Mouse (Mus musculus) cerebellum, postnatal 10 days (tissue): ENCODE measurements around the gene Tmem156.
"Not testable (repeated sequence)": the region's sequence is repeated elsewhere in the genome, so short reads cannot be mapped to it uniquely, and the experiment has no call there.

Experiments used
- DNase-seq, 2 experiments: peaks; one replicate each; pipeline ENCODE4 v3.0.0; 2021; ENCODE audit warnings: mixed read lengths in 2 of 2

Tmem156 gene

GRCm38 (mm10) chr5:65091921-65092320, at the start of gene Tmem156:
Gene Tmem156, minus strand, starts transcription at chr5:65092132.
- DNase-seq = no peak

- DNase-seq = no peak
Measured at GRCm38 (mm10) chr5:65141242-65141641, 49.3 kb upstream of the Tmem156 start.

GRCm38 (mm10) chr5:65137073-65137472, 45.1 kb upstream of the Tmem156 start:
- no peak for DNase-seq

GRCm38 (mm10) chr5:65136159-65136558, 44.2 kb upstream of the Tmem156 start:
- DNase-seq = no peak

GRCm38 (mm10) chr5:65131211-65131879, 39.4 kb upstream of the Tmem156 start:
- peak; percentile 68 to 77 for DNase-seq

GRCm38 (mm10) chr5:65130528-65131210, 38.7 kb upstream of the Tmem156 start:
- peak; percentile 58 to 62 for DNase-seq

- DNase-seq = no peak
Measured at GRCm38 (mm10) chr5:65128481-65128880, 36.5 kb upstream of the Tmem156 start.

GRCm38 (mm10) chr5:65126137-65126536, 34.2 kb upstream of the Tmem156 start:
- no peak for DNase-seq

GRCm38 (mm10) chr5:65122616-65123015, 30.7 kb upstream of the Tmem156 start:
- no peak for DNase-seq

- no peak for DNase-seq
Measured at GRCm38 (mm10) chr5:65119918-65120317, 28.0 kb upstream of the Tmem156 start.

- DNase-seq = no peak
Measured at GRCm38 (mm10) chr5:65119495-65119894, 27.6 kb upstream of the Tmem156 start.

GRCm38 (mm10) chr5:65116789-65117188, 24.9 kb upstream of the Tmem156 start:
- no peak for DNase-seq

GRCm38 (mm10) chr5:65113323-65113722, 21.4 kb upstream of the Tmem156 start:
- DNase-seq = no peak

- not testable (repeated sequence) for DNase-seq
Measured at GRCm38 (mm10) chr5:65112225-65112624, 20.3 kb upstream of the Tmem156 start.

- DNase-seq = no peak
Measured at GRCm38 (mm10) chr5:65107773-65108432, 16.0 kb upstream of the Tmem156 start.

- peak; percentile 95 to 96 for DNase-seq
Measured at GRCm38 (mm10) chr5:65106876-65107772, 15.2 kb upstream of the Tmem156 start, which contains the start of gene Klhl5. Gene Klhl5, plus strand, starts transcription at chr5:65107539.

GRCm38 (mm10) chr5:65102641-65103042, 10.7 kb upstream of the Tmem156 start:
- no peak for DNase-seq

GRCm38 (mm10) chr5:65102026-65102640, 10.2 kb upstream of the Tmem156 start:
- DNase-seq = no peak

- no peak for DNase-seq
Measured at GRCm38 (mm10) chr5:65101621-65102020, 9.7 kb upstream of the Tmem156 start.

GRCm38 (mm10) chr5:65101209-65101608, 9.3 kb upstream of the Tmem156 start:
- DNase-seq = no peak

GRCm38 (mm10) chr5:65100002-65100401, 8.1 kb upstream of the Tmem156 start:
- DNase-seq = no peak

- DNase-seq = no peak
Measured at GRCm38 (mm10) chr5:65097457-65097856, 5.5 kb upstream of the Tmem156 start.
